Mouse (Mus musculus) E14TG2a.4 (cell line): ENCODE measurements around the gene Mrpl33.

Experiments used
- CTCF ChIP-seq: conservative IDR thresholded peaks from 2 replicates; pipeline ENCODE4 v1.5.1; 2014; ENCODE audit warnings: low read length
- POU5F1 ChIP-seq: IDR thresholded peaks from 2 replicates; pipeline ENCODE4 v1.6.1; 2014; ENCODE audit warnings: low read length, borderline replicate concordance

DNA sequence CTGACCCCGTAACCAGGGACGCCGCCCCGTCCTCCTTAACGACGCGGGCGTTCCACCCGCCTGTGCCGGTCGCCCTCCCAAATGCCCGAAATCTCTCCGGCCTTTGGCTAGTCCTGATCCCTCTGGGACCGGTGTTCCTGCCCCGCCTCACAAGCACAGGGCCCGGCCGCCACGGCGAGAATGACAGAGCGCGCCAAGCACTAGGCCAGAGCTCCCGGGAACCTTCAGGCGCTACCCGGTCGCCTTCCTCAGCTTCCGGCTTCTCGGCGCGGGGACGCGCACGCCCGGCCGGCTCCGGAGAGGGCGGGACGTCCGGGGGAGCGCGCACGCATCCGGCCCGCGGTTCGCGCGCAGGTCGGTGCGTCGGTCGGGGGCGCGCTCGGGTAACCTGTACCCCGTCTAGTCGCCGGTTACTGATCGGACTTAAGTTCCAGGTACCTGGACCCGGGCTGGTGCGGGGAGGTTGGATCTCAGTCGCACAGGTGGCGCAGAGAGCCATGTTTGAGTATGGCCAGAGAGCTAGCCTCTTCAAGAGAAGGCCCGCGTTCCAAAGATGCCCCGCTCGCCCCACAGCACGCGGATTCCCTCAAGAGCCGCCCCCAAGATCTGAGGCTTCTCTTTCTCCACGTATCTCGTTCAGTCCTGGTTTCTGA lies 101.0 kb downstream of the Mrpl33 start, which contains the start of gene Babam2:
- no peak for TF ChIP-seq CTCF
- TF ChIP-seq POU5F1, result no peak
